Mouse (Mus musculus) CH12F3 (cell line): ENCODE data around the gene Gm11492.

Experiments used
- in situ Hi-C: fragments of 300-500 bp; cut with MboI; formaldehyde crosslinking; loops from 2 replicates; pipeline ENCODE4 v1.14.3; 2020; ENCODE audit warnings: low sequenced_read_pairs

Gene Gm11492

GRCm38 (mm10) chr11:87578963-87579601 lies 12.6 kb downstream of the Gm11492 start:
- in situ Hi-C loops = no loop called here

GRCm38 (mm10) chr11:87579713-87580112 lies 13.3 kb downstream of the Gm11492 start:
- in situ Hi-C loops = no loop called here

- in situ Hi-C loops = no loop called here
Observed at GRCm38 (mm10) chr11:87580543-87581085, 14.2 kb downstream of the Gm11492 start.

GRCm38 (mm10) chr11:87581161-87581865 lies 14.9 kb downstream of the Gm11492 start:
- in situ Hi-C loops = no loop called here

GRCm38 (mm10) chr11:87581933-87582710 lies 15.7 kb downstream of the Gm11492 start:
- in situ Hi-C loops = no loop called here

GRCm38 (mm10) chr11:87583291-87584034 lies 17.0 kb downstream of the Gm11492 start:
- in situ Hi-C loops = no loop called here

- in situ Hi-C loops = no loop called here
Observed at GRCm38 (mm10) chr11:87584711-87585505, 18.5 kb downstream of the Gm11492 start.

- in situ Hi-C loops = no loop called here
Observed at GRCm38 (mm10) chr11:87587211-87587874, 20.9 kb downstream of the Gm11492 start.

GRCm38 (mm10) chr11:87589605-87590004 lies 23.2 kb downstream of the Gm11492 start:
- in situ Hi-C loops = no loop called here

GRCm38 (mm10) chr11:87590841-87591525 lies 24.5 kb downstream of the Gm11492 start:
- in situ Hi-C loops = no loop called here

- in situ Hi-C loops = no loop called here
Observed at GRCm38 (mm10) chr11:87591526-87592353, 25.3 kb downstream of the Gm11492 start, which contains the start of gene Mtmr4. Mtmr4 (plus strand) TSS chr11:87592162.

GRCm38 (mm10) chr11:87592354-87592695 lies 25.9 kb downstream of the Gm11492 start:
- in situ Hi-C loops = no loop called here

GRCm38 (mm10) chr11:87592713-87593598 lies 26.5 kb downstream of the Gm11492 start:
- in situ Hi-C loops = no loop called here

GRCm38 (mm10) chr11:87595327-87595841 lies 28.9 kb downstream of the Gm11492 start:
- in situ Hi-C loops = no loop called here

- in situ Hi-C loops = no loop called here
Observed at GRCm38 (mm10) chr11:87595976-87596375, 29.5 kb downstream of the Gm11492 start.

- in situ Hi-C loops = no loop called here
Observed at GRCm38 (mm10) chr11:87596492-87596891, 30.0 kb downstream of the Gm11492 start.

- in situ Hi-C loops = no loop called here
Observed at GRCm38 (mm10) chr11:87597061-87597460, 30.6 kb downstream of the Gm11492 start.
